Mouse (Mus musculus) brain, adult 10 weeks (tissue): ENCODE measurements around the gene Syncrip. TPM values are rescaled to one million over a fixed set of nuclear protein-coding genes. Genes with fewer than 3 reads are reported as not detected.

Experiments
- polyA plus RNA-seq: library from polyadenylated mRNA; stranded (reverse); fragments of 350-450 nt; fragmentation: Illumina TruSeq; extraction: RNeasy Lipid Tissue Mini Kit (QIAGEN cat#74804); gene quantifications from one replicate; pipeline ENCODE4 v1.2.3, GENCODE M21; 2015; ENCODE audit warnings: low read depth, low replicate concordance

The Syncrip gene
- polyA plus RNA-seq: 53.6 TPM

DNA sequence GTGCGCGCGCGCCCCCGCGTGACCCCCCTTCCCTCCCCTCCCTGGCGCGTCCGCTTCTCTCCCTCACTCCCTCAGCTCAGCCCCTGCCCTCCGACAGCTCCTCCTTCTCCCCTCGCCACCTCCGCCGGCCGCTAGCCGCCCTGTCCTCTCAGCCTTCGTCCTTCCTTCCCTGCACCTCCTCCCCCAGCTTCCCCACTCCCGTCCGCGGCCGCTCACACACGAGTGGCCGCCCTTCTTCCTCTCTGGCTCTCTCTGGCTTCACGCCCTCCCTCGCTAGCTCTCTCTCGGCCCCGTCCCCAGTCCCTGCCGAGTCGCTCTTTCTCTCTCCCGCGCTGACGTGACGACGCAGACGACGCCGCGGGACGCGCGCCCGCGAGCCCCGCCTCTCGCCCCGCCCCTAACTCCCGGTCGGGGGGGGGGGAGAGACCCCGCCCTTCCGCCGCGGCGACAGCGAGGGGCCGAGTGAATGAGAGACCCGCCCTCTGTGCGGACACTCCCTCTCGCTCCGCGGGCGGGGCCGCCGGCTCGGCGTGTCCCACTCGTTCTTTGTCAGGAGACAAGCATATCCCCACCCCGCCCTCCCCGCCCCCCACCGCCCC lies at the start of gene Syncrip:
Gene Syncrip (minus strand): TSS at position 345 of the 599 bp plus-strand sequence.

DNA sequence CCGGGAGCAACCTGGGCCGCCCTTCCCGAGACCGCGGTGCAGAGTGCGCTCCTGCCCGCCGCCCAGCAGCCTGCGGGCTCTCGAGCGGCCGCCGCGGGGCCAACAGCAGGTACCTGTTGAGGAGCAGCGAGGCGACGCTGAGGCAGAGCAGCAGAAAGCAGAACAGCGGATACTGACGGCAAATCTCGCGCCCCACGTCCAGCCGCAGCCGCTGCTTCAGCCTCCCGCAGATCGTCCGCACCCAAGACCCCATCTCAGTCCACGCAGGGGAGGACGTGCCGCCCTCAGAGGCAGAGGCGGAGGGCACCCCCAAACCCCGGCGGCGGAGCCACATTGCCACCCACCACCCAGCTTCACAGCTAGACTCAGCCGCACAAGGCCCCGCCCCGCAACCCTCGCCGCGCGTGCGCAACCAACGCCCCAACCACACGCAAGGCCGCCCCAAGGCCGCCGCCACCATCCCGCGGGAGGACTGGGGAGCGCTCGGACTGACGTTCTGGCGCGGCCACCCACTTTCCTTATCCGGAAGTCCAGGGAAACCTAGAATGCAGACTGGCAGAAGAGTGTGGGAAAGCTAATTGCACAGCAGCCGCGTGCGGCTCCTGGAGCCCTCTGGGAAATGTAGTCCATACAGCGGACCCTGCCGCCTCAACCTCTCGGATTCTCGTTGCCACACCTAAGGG lies 43.7 kb downstream of the Syncrip start, which contains the start of gene Snx14:
Gene Snx14 (minus strand): TSS at position 404 of the 683 bp plus-strand sequence.

Other genes with a start within 250 kb of the Syncrip start
- 4.9 TPM for gene Nt5e, start 155.4 kb downstream of the Syncrip start, polyA plus RNA-seq
- 54.6 TPM for gene Snx14, start 43.6 kb downstream of the Syncrip start, polyA plus RNA-seq
- not detected for gene Gm20537, start 26.0 kb downstream of the Syncrip start, polyA plus RNA-seq
- 20.4 TPM for gene Zfp949, start 65.4 kb upstream of the Syncrip start, polyA plus RNA-seq
- 0.97 TPM for gene Trim43a, start 98.3 kb upstream of the Syncrip start, polyA plus RNA-seq
- gene Mthfsl, start 237.7 kb upstream of the Syncrip start, polyA plus RNA-seq: 29.8 TPM
- gene Bcl2a1d, start 249.3 kb upstream of the Syncrip start, polyA plus RNA-seq: not detected